Mouse (Mus musculus) adrenal gland, postnatal 4 days (tissue): Measurements from ENCODE around the gene Cer1. TPM values are rescaled to one million over a fixed set of nuclear protein-coding genes. Genes with fewer than 3 reads are reported as not detected.
A peak's percentile ranks its signal among the peaks of the same experiment; 100 is the strongest.

Experiments
- DNase-seq, 2 experiments: peaks; one replicate each; pipeline ENCODE4 v3.0.0; 2021 to 2022; ENCODE audit warnings: low spot score in 2 of 2, mixed read lengths in 2 of 2
- total RNA-seq, 2 experiments: library from RNA; stranded (reverse); gene quantifications; 2 replicates each; pipeline ENCODE4 v1.2.3; 2021

The Cer1 gene
- total RNA-seq, 2 experiments from 2014 or later = 0.17 TPM; not detected in 1

DNA sequence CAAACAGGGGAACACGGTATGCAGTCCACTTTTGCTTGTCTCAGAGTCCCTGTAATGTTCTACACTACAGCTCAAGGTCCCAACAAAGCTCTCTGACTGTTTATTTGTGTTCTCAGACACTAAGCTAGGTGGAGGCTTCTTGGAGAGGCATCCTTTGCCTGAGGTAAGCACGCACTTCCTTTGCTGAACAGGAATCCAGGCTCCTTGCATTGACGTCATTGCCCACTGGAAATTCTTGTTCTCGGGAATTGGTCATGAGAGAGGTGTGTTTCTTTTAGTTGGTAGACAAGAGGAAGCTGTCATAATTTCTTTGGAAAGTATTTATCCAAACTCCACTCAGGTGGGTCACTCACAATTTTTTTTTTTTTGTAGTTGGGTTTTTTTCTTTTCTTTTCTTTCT, 9.4 kb downstream of the Cer1 start:
- no peak for DNase-seq

DNA sequence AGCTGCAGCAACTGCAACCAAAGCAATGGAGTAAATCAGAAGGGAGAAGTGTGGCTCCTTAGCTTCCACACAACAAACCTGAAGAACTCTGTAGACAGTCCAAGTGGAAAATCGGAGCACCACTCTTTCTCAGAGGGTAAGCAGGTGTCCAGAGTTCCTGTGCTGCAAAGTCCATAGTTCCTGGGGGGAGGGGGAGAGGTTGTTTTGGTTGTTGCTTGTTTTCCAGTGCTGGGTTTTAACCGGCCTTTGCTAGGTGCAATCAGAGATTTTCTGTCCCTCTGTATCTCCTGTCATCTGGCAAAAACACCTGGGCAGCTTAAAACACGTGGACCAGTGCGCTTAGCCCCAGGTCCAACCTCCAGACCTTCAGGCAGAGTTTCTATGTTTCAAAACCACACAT, 10.2 kb downstream of the Cer1 start:
- DNase-seq = no peak

DNA sequence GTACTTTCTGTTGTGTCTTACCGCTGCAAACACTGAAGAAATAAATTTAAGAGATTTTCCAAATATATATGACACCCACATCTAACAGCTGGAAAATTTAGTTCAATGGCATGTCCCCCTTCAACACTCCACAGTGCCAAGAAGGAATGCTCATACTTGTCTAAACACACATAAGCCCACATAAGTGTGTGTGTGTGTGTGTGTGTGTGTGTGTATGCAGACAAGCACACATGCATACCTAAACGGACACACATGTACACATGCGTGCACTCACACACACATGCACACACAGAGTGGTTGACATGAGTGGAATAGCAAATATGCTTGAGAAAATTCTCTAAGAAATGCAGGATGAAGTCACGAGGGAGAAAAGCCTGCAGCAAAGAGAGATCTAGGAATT, 12.4 kb downstream of the Cer1 start:
- DNase-seq = no peak

DNA sequence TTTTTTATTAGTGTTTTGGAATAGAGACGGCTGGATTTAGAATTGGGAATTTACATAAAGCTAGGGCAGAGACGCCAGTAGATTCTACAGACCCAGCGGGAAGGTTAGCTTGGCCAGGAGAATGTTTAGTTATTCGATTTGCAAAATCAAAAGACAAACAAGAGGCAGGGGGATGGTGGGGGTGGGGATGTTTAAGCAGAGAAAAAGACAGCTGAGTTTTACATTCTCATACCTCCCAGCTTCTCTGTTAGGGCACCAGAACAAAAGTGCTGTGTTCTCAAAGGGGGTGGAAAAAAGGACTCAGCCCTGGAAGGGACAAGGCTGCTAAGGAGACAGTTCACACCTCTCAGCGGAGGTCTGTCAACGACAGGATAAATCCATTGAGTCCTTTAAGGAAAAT, 12.8 kb downstream of the Cer1 start:
- no peak for DNase-seq

DNA sequence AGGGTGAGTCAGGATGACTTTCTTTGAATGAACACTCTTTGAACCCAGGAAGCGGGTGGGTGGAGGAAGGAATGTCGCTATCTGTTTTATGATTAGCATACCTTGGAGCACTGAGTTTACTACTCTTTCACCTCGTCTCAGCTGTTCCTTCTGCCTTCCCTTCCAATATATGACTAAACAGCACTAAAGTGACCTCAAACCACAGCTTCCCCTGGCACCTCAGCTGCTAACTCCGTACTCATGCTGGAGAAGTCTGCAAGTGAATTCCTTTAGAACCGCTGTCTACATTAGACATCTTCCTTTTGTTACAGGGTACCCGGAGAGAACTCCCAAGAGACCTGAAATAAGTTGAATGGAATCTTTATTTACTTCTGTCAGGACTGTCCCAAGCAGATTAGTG, 14.0 kb downstream of the Cer1 start:
- no peak for DNase-seq

DNA sequence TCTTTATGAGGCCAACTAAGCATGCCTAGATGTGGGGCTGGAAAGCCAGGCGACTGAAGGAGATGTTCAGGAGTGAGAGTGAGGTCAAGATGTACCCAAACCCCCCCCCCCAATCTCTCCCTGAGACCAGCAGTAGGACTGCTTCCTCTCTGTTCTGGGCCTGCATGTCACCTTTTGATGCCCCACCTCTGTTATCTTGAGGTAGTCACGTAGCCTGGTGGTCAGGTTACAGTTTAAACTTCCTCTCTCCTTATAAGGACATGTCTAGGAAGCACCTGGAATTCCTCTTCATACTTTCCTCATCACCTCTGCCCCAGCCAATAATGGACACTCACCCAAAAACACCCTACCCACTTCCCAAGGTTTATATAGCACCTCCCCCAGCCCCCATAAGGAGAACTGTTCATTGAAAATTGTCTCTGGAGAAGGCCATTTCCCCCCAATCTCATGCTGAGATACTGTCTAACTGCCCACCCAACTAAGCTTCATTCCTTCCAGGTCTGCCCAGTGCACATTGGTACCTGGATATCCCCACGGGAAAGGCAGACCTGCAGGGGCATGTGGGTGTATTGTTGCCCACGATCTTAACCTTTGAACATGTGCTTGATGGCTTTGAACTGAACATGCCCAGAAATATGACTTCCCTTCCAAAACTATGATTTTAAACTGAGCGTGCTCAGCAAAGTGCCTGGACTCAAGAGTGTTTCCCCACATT, 17.1 kb downstream of the Cer1 start:
- no peak for DNase-seq

DNA sequence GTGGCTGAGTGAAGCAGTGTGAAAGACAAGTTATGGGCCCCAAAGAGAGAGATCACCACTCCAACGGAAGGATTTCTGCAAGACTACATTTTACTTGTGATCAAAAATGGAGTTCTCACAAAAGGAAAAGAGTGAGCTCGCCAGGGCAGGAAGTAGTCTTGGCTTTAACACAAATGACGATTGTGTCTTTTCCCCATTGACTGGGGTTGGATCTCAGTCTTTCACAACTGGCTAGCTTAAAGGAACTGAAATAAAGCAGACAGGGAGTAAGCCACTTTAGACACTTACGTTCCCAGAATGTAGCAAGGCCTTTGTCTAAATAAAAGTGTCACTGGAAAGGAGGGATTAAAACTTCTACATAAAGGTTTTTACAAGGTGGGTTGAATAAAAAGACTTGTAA, 17.8 kb downstream of the Cer1 start:
- no peak for DNase-seq

DNA sequence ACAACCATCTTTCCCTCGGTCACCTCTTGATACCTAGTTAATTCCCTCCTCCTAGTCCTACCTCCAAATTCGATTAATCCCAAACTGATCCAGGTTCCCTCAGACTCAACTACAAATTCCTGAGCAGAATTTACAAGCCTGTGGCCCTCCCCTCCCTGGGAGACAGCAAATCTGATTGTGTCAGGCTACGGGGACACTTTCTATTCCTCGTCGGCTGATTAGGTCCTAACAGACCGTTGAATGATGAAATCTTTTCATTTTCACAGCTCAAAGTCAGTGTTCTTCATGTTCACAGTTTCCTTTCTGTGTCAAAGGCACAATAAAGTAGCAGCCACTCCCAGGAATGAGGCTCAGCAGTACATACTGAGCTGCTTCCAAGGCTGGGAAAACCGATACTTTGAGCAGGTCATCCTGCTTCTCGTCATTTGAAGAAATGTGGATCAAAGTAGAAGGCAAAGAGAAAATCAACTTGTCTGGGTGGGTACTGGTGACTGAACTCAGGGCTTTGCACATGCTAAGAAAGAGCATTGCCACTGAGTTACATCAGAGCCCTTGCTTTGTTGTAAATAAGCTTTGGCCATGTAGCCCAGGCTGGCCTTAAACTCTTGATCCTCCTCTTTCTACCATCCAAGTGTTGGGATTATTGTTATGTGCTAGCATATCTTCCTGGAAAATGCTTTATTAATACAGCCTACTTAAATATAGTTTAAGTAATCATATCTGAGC, 19.8 kb downstream of the Cer1 start:
- no peak for DNase-seq

DNA sequence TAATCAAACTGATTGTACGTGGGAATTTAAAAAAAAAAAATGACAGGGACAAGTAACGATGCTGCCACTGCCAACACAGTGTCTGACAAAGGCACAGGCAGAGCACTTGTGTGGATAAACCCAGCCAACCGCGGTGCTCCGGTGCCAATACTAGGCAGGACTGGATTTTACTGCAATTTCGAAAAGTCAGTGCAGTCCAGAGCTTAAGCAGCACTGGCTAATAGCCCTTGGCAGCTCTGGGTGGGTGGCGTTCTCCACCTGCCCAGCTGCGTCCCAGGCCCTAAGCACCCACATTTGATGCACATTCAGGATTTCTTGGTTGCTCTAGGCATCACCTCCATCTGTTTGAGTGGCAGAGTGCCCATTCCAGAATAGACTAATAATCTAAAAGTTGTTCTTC, 21.6 kb downstream of the Cer1 start:
- DNase-seq = no peak

DNA sequence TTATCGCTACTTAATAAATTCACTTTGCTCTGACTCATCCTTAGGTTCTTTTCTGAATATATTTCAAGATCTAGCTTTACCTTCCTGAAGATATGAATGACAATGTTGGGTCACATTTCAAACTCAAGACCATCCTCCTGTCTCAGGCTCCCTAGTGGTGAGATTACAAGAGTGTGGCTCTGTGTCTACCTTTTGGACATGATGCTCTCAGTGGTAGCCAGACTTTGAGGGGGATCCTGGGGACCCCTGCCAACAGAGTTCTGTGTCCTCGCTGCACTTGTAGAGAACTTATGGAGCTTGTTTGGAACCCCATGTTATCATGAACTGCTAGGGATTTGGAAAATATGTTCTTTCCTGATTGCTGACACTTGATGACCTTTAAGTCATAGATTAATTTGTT, 23.5 kb downstream of the Cer1 start:
- DNase-seq = no peak

DNA sequence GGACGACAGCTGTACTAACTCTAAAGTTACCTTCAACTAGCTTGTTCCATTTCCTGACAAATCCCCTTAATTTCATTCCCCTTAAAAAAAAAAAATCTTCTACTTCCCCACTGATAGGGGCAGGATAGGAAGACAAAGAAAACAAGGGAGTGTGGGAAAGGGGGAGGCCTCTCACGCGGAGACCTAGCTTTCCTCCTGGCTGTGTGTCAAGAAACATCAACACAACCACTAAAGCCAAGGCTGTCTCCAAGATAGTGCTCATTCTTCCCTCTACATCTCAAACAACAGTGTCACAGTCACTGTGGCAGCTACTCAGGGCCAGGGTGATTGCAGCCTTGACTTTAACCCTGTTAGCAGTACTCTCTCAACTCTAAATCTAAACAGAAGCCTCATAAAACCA, 24.4 kb downstream of the Cer1 start:
- no peak for DNase-seq

DNA sequence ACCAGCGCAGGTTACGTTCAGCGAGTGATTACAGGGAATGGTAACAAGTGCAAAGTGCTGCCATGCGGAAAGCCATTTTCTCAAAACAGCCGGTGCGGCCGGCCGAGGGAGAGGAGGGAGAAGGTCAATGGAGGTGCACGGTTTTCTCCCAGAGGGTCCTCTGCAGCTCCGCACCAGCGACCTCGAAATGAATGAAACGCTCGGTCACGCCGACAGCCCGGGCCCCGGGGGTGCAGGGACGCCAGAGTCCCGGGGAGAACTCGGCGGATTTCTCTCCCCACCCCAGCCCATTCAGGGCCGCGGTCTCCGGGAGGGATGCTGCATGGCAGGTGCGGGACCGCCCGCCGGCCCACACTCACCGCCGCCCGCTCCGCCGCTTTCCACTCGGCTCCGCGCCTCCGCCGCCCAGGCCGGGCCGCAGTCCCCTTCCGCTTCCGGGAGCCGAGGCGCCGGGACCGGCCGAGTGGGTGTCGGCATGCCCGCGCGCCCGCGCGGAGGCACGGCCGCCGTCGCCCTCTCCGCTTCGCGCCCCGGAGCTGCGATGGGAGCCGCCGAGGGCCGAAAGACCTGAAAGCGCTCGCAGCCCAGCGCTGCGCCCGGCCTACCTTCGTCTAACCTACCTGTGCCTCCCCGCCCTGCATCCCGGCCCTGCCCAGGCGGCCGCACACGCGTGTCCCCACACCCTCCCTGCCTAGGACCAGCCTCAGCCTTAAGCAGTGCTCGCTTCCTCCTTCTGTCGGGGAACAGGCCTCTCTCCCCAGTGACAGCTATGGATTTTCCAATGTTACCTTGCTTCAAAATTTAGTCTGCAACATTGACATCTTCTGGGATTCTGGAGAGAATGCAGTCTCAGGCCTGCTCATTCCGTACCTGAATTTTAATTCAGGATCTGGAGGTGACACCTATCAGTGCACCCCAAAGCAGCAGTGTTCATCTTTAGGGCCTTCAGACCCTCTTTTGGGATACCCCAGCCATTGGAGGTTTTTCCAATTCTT, 25.5 kb downstream of the Cer1 start, which contains the start of gene Zdhhc21:
Gene Zdhhc21 (minus strand): TSS at position 828 of the 995 bp plus-strand sequence.
- peak; percentile 56 to 60 for DNase-seq

DNA sequence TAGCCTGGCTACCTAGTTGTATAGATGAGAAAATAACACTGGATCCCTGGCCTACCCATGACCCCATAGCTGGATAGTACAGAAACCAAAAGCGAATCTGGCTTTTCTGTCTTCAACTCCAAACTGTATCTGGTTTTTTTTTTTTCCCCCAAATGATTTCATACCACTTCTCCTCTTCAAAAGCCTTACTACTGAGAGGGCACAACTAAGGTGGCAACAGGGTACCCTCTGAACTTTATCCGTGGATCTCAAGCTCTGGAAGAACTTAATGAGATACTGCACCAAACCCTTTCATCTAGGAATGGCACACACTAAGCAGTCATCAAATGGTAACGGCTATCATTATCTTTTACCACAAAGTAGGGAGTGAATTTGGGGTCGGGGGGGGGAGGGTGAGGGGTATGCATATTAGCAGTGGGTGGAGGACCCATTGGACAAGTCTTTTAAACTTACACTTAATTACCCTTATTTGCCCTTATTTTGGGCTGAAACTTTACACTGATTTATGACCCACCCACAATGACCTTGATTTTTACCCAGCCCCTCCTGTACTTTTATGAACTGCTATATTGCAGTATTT, 26.4 kb downstream of the Cer1 start:
- DNase-seq = no peak

DNA sequence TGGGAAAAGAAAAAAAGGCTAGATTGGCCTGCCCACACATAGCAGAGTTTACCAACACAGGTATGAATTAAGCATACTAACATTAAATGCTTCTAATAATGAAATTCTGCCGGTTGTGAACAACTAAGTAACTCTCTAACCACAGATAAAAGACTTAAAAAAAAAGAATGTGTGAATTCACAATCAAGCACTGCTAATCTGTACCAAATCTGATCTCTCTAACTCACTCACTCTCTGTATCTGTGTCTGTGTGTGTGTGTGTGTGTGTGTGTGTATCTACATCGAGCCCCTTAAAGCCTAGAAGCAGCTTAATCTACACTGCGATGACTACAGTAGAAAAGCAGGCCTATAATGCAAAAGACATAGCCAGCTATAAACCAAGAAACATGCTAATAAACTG, 28.0 kb downstream of the Cer1 start:
- DNase-seq = no peak

DNA sequence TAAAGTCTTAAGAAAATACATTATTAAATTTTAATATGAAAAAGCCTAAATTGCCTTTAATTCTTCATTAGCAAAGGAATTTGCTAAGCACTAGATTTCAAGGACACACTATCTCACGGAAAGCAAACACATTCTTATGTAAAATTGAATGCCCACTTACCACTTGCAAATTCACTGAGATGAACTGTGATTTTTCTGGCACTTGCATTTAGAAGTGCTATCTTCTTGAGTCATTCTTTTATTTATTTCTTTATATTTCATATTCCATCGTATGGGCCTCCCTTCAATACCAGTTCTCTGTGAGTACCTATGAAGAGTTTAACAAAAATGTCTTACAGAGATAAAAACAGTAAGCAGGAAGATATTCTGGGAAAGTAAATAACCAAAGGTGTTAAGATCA, 31.1 kb downstream of the Cer1 start:
- no peak for DNase-seq

DNA sequence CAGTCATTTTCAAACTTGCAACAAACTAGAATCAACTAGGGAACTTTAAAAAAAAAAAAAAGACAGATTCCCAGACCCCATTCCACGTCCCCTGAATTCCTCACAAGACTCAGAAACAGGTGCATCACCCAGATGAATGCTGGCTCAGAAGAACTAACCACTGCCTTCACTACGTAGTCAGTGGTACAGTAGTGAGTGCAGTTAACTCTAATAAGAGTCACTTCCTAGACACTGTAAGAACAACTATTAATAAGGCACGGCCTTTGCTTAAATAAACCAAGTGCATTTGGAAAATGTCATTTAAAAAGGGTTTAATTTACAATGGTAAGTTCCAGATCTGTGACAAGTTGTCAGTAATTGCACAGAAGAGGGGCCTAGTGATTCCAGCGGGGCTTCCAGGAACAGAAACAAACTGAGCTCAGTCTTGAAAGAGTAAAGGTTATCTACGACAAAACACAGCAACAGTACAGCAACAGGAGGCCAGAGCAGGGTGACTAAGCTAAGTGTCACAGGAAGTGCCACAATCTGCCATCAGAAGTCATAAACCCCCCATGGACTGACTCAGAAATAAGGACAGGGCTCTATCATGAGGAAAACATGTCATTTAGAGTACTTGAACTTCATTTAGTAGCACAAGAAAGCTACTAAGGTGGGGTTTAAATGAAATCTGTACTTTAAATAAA, 36.3 kb downstream of the Cer1 start:
- DNase-seq = no peak

DNA sequence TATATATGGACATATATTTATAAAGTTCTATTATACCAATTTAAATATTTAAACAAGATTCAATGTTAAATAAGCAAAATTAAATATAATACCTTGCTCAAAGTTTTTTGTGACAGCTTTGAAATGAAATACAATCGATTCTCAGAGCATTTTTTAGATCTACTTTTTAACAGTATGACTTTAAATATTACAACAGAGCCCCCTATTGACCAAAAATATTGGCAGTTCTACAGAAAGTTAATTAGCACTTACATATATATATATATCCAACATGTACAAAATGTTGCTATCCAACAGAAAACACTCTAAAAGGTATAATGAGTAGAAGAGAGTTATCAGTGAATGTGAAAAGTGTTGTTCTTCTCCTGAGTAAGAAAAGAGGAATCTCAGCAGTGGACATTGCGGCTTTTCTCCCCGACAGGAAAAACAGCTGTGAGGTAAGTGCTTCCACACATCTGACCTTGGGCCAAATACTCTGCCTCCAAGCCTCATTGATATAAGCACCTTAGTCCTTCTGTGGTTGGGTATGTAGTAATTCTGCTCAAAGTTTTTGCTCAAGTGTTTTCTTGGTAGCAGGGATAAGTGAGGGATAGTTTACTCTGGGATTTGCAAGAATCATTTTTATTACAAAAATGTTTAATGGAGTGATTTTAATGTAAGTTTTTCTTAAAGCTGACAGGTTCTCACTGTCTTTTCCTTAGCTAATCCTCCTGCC, 47.3 kb downstream of the Cer1 start:
- DNase-seq = no peak
